Mouse (Mus musculus) spleen, adult 18-20 months (tissue): ENCODE data around the gene Rbfox3.
A peak's percentile ranks its signal among the peaks of the same experiment; 100 is the strongest.

Experiments
- DNase-seq, 2 experiments: peaks; one replicate each; pipeline ENCODE4 v3.0.0; 2022; ENCODE audit warnings: mixed read lengths in 2 of 2

The Rbfox3 gene

GRCm38 (mm10) chr11:118754535-118754934, 156.9 kb downstream of the Rbfox3 start:
- DNase-seq, result no peak

DNA sequence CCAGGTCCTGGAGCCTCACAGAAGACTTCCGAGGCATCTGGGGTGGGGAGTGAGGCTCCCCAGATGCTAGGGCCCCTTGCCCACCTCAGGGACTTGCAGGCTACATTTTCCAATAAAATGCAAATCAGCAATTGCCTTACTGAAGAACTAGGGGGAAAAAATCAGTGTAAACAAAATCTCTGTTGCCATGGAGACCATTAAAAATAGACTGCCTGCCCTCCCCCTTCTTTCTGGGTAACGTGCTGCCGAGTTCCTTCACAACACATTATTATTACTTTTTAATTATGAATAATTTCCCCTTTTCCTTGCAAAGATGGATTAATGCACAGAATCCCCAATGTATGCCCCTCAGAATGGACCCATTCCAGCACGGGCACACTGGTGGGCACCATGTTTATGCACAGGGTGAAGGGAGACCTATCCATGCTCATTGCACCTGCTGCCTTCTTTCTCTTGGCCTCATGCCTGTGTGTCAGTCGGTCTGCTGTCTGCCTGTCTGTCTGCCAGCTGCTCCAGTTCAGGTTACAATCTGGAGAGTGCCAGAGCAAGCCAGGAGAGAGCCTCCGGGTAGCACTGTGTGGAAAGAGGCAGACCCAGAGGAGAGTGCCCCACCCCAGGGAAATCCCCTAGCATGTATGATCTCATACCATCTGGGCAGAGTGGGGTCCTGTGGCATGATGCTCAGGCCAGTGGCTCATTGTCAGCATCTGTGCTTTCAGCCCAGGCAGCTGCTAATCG, 159.3 kb downstream of the Rbfox3 start:
- DNase-seq, result no peak

GRCm38 (mm10) chr11:118750745-118751330, 160.6 kb downstream of the Rbfox3 start:
- no peak for DNase-seq

DNA sequence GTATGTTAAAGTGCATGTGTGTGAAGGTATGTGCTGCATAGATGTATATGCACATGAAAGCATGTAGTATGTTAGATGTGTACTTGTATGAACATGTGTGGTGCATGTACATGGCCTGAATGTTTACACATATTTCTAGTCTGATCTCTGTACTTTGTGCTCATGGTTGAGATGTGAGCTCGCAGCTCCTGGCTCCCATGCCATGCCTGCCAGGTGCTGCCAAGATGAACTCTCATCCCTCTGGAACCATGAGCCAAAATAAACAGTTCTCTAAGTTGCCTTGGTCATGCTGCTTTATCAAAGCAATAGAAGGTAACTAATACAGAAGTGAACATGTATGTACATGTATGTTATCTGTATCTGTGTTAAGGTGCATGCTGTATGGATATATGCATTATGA, 161.9 kb downstream of the Rbfox3 start:
- DNase-seq, result no peak

DNA sequence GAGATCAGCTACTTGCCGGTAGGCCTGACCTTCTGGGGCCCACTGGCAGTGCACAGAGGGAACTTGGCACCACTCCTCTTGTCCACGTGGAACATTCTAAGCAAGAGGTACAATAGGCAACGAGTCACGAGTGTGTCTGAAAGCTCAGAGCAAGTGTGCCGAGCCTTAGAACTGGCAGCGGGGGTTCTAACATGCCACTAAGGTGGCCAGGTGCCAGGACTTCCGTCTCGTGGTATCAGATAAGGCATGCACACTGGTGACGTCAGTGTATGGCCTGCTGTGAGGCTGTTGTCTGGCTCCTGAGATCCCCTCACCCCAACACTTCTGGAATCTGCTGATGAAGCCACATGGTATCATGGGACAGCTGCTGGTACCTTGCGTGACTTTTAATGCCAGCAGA, 162.8 kb downstream of the Rbfox3 start:
- no peak for DNase-seq

- no peak for DNase-seq
These were observed 166.1 kb downstream of the Rbfox3 start for GRCm38 (mm10) chr11:118745279-118745678.

- no peak for DNase-seq
These were observed 166.6 kb downstream of the Rbfox3 start for GRCm38 (mm10) chr11:118744782-118745181.

GRCm38 (mm10) chr11:118742762-118743161, 168.6 kb downstream of the Rbfox3 start:
- DNase-seq, result peak in 1 of 2 experiments; percentile 21

DNA sequence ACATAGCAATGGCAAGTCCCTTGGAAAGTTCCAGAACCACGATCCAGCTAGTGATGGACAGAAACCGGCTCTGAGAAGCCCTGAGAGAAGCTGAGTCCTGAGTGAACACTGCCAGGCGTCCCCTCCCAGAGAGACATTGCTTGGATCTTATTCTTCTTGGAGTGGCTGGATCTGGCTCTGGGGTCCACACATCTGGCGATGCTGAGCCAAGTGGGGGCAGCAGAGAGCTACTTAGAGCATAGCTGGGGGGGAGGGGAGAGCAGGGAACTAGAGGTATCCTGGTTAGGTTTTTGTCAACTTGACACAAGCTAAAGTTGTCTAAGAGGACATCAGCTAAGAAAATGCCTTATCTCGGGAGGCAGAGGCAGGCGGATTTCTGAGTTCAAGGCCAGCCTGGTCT, 170.1 kb downstream of the Rbfox3 start:
- DNase-seq, result no peak

- peak in 1 of 2 experiments; percentile 43 for DNase-seq
These were observed 171.4 kb downstream of the Rbfox3 start for GRCm38 (mm10) chr11:118740001-118740400.

DNA sequence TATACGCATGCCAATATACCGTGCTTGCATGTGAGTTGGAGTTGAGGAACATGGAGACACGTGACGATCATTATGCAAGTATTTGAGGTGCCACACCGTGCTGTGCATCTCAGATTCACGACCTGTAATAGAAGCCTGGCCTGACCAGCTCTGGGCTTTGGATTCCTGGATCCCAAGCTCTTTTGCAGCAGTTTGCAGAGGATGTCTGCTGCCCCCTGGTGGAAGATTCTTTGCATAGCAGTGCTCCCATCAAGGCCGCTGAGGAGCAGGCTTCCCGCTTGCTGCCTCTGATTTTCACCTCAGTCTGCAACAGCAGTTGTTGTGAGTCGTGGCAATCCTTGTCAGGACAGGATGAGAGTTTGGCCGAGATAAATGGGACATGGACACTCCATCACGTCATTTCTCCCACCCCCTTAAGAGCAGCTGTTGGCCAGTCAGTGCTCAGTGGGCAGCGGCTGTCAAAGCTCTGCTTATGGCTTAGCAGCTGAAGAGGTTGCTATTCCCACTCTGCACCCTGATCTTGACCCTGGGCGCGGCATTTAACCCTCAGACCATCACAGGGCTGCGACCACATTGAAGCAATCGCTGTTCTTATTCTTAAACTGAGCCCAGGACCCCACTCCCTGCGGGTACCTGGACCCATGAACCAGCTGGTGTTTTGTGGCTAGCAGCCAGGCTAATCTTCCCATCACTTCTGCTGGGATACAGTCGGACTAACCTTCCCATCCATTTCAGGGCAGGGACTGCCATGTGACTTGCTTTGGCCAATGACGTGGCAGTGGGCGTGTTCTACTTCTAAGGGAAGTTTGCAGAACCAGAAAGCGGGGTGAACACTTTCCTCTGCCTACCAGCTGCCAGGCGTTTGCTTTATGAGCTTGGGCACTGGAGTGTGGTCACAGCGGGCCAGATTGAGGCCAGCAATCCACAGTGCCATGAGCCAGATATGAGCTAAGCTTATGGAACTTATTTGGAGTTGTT, 172.3 kb downstream of the Rbfox3 start:
- peak; percentile 21 to 61 for DNase-seq

DNA sequence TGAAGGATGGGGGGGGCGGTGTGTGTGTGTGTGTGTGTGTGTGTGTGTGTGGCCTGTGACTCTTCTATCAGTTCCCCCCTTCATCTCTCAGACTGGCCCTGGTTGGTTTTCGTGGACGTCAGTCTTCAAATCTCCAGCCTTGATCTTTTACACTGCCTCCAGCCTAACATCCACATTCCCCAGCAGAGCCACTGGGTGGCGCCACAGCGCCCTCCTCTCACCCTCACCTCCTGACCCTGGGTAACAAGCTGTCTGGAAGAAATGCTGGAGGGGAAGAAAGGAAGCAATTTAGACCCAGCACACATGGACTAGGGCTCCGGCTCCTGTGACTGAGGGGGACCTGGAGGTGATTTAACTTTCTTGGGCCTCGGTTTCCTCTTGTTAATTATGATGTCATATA, 173.1 kb downstream of the Rbfox3 start:
- no peak for DNase-seq

GRCm38 (mm10) chr11:118737821-118738220, 173.6 kb downstream of the Rbfox3 start:
- no peak for DNase-seq

DNA sequence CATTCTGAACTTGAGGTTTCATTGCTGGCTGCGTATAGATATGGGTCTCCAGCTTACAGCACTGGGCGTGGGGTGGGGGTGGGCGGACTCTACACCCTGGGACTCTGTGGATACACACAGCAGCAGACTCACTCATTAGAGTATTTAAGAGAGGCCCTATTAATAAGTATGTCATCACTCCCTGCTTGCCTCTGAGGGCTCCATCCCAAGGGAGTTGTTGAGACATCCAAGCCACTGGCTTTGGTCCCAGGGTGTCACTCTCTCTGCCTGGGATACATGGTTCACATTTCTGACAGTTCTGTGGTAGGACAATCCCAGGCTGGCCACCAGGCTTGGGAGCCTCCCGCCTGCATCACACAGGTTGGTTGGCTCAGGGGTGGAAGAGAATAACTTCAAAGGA, 174.4 kb downstream of the Rbfox3 start:
- DNase-seq, result no peak

- no peak for DNase-seq
These were observed 179.7 kb downstream of the Rbfox3 start for GRCm38 (mm10) chr11:118731655-118732054.

DNA sequence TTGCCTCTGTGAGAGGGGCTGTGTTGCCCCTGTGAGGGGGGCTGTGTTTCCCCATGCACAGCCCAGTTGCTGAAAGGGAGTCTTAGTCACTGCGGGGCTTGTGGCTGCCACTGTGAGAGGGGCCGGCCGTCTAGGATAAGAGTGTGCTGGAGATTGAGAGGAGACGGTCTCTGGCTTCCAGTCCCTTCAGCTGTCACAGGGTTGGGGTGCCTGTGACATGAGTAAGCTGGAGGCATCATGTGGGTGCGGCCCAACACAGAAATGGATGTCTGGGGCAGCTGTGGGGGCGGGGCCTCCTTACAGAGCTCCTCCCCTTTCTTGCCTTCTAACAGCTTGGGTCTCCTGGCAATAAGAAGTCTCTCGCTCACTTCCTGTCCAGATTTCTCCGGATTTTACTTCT, 182.0 kb downstream of the Rbfox3 start:
- no peak for DNase-seq

- no peak for DNase-seq
These were observed 182.6 kb downstream of the Rbfox3 start for GRCm38 (mm10) chr11:118728797-118729196.

DNA sequence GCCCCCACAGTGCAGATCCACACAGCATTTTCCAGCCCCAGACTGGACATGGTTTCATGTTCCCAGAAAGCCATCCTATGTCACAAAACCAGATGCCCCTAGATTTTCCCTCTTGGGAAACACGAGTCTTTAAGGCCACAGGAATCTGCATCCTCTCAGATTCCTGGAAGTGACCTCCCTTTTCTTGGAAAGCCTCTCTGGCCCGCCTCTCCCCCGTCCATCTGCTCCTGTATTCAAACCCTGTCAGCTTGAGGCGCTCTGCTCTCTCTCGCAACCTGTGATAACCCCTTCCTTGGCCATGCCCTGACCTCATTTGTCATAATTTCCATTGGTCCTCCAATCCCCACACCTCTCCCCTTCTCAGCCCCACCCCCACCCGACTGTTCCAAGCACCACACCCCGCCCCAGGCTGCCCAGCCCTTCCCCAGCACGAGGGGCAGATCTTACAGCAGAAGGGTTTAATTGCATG, 183.3 kb downstream of the Rbfox3 start:
- DNase-seq, result no peak

DNA sequence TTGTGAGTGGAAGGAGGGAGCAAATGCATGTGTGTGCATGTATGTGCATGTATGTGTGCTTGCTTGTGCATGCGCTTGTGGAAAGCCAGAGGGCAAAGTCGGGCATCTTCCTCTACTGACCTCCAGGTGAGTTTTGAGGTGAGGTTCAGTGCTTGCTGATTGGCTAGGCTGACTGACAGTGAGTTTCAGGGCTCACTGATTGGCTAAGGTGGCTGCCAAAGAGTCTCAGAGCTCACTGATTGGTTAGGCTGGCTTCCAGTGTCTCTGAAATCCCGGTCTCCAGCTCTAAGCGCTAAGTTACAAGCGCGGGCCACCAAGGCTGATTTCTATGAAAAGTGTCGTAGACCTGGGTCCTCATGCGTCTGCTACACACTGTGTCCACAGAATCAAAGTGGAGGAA, 185.0 kb downstream of the Rbfox3 start:
- no peak for DNase-seq

DNA sequence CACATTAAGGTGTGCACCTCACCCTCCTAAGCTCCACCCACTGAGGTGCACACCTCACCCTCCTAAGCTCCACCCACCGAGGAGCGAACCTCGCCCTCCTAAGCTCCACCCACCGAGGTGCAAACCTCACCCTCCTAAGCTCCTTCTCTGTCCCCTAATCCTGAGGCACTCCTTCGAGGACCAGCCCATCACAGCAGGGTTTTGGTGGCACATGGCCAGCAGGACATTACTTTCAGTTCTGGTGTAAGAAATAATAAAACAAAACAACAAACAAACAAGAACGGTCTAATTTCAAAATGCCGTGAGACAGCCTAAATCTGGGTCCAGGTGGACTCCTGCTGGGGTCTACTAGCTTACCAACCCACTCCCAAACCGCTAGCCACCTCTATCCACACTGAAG, 187.0 kb downstream of the Rbfox3 start:
- no peak for DNase-seq

GRCm38 (mm10) chr11:118723166-118723565, 188.2 kb downstream of the Rbfox3 start:
- no peak for DNase-seq

GRCm38 (mm10) chr11:118721898-118722297, 189.5 kb downstream of the Rbfox3 start:
- no peak for DNase-seq
